Mouse (Mus musculus): ENCODE measurements at regions not wholly inside any gene's neighbourhood (a gene's known extent, or its start where the extent isn't known, plus 50 kb on each side); places are given as distances from the start of the nearest gene placed in this dataset.
A peak's percentile ranks its signal among the peaks of the same experiment; 100 is the strongest.

- WGBS, result 74% methylated on average over 5 of the region's 5 CpGs
- no peak overlapping the region for H3K9ac ChIP-seq (replicated peaks)
- no peak for ATAC-seq (ENCODE audit: low FRiP score)
- no peaks in the 10 kb centered on the region for H3K36me3 ChIP-seq
- no peaks in the 10 kb centered on the region for H3K27me3 ChIP-seq (replicated peaks)
- H3K4me1 ChIP-seq, result no peaks in the 10 kb centered on the region
- no peaks in the 10 kb centered on the region for H3K9me3 ChIP-seq (replicated peaks)
- H3K27ac ChIP-seq (replicated peaks), result no peak overlapping the region
- no peak overlapping the region for H3K4me2 ChIP-seq
- H3K4me3 ChIP-seq (replicated peaks), result no peak overlapping the region
These were observed 53.9 kb upstream of the Fmo9 start for GRCm38 (mm10) chr1:166735545-166735944.

GRCm38 (mm10) chr1:166738029-166738428 is 56.4 kb upstream of the Fmo9 start:
- no peak overlapping the region for H3K27ac ChIP-seq (replicated peaks)
- 1% methylated on average over 2 of the region's 2 CpGs for WGBS
- no peak overlapping the region for H3K9ac ChIP-seq (replicated peaks)
- H3K4me3 ChIP-seq (replicated peaks), result no peak overlapping the region
- H3K36me3 ChIP-seq, result no peaks in the 10 kb centered on the region
- H3K4me1 ChIP-seq, result no peaks in the 10 kb centered on the region
- ATAC-seq (ENCODE audit: low FRiP score), result no peak
- no peaks in the 10 kb centered on the region for H3K9me3 ChIP-seq (replicated peaks)
- H3K4me2 ChIP-seq, result no peak overlapping the region
- no peaks in the 10 kb centered on the region for H3K27me3 ChIP-seq (replicated peaks)

- Histone ChIP-seq H3K4me3 (replicated peaks) (no peak overlapping the region), H3K4me1 (no peaks in the 10 kb centered on the region), H3K27me3 (replicated peaks) (no peaks in the 10 kb centered on the region), H3K36me3 (no peaks in the 10 kb centered on the region), H3K27ac (replicated peaks) (no peak overlapping the region), H3K4me2 (no peak overlapping the region), H3K9ac (replicated peaks) (no peak overlapping the region), H3K9me3 (replicated peaks) (no peaks in the 10 kb centered on the region)
- ATAC-seq (ENCODE audit: low FRiP score), result no peak
- WGBS, result 76% methylated on average over 4 of the region's 4 CpGs
These were observed 68.6 kb upstream of the Fmo9 start for GRCm38 (mm10) chr1:166750236-166750635.

- no peaks in the 10 kb centered on the region for H3K27me3 ChIP-seq (replicated peaks)
- H3K4me1 ChIP-seq, result no peaks in the 10 kb centered on the region
- no peak overlapping the region for H3K27ac ChIP-seq (replicated peaks)
- no peak overlapping the region for H3K4me3 ChIP-seq (replicated peaks)
- no peaks in the 10 kb centered on the region for H3K36me3 ChIP-seq
- H3K9me3 ChIP-seq (replicated peaks), result no peaks in the 10 kb centered on the region
- no peak for ATAC-seq (ENCODE audit: low FRiP score)
- WGBS, result 82% methylated on average over 4 of the region's 4 CpGs
- no peak overlapping the region for H3K4me2 ChIP-seq
- H3K9ac ChIP-seq (replicated peaks), result no peak overlapping the region
These were observed 69.1 kb upstream of the Fmo9 start for GRCm38 (mm10) chr1:166750777-166751176.

DNA sequence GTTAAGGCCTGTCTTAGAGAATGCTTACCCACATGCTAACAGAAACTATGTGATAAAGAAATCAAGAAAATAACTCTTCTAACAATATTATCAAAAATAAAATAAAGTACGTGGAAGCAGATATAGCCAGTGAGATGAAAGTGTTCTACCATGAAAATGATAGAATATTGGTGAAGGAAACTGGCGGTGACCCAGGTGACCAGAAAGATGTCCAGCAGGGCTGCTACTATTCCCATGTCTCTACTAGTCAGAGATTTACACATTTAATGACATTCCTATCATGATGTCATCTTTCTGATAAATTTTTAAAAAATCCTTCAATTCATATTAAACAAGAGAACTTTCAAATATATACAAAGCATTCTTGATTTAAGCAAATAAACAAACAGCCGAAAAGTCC is 69.8 kb upstream of the Fmo9 start:
- no peak for ATAC-seq (ENCODE audit: low FRiP score)
- no peaks in the 10 kb centered on the region for H3K27me3 ChIP-seq (replicated peaks)
- 96% methylated on average over 3 of the region's 3 CpGs for WGBS

GRCm38 (mm10) chr1:166752990-166753709 is 71.5 kb upstream of the Fmo9 start:
- ATAC-seq (ENCODE audit: low FRiP score), result no peak
- H3K9ac ChIP-seq (replicated peaks), result no peak overlapping the region
- 87% methylated on average over 6 of the region's 6 CpGs for WGBS
- H3K36me3 ChIP-seq, result no peaks in the 10 kb centered on the region
- no peak overlapping the region for H3K4me2 ChIP-seq
- H3K4me3 ChIP-seq (replicated peaks), result no peak overlapping the region
- no peak overlapping the region for H3K27ac ChIP-seq (replicated peaks)
- H3K4me1 ChIP-seq, result no peaks in the 10 kb centered on the region
- no peaks in the 10 kb centered on the region for H3K9me3 ChIP-seq (replicated peaks)
- H3K27me3 ChIP-seq (replicated peaks), result no peaks in the 10 kb centered on the region

More for the DNA sequence above, 69.8 kb upstream of the Fmo9 start:
- no peak overlapping the region for H3K4me2 ChIP-seq
- H3K9ac ChIP-seq (replicated peaks), result no peak overlapping the region
- H3K27ac ChIP-seq (replicated peaks), result no peak overlapping the region
- no peaks in the 10 kb centered on the region for H3K9me3 ChIP-seq (replicated peaks)
- no peaks in the 10 kb centered on the region for H3K4me1 ChIP-seq
- H3K36me3 ChIP-seq, result no peaks in the 10 kb centered on the region
- H3K4me3 ChIP-seq (replicated peaks), result no peak overlapping the region

DNA sequence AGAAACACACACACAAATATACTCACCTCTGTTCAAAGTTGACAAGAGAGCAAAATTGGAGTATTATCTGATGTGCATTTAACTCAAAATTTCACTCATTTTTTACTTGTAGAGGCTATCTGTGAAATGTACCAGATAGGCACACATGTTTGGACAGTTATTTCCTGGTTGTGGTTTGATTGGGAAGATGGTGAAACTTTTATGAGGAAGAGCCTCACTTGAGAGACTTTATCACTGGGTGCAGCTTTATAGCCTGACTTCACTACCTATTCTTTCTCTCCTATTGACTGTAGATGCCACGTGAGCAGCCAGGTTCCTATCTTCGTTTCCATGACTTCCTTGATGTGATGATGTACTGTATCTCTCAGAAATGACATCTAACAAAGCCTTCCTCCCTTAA is 77.3 kb upstream of the Fmo9 start:
- Histone ChIP-seq H3K4me2 (no peak overlapping the region), H3K27ac (replicated peaks) (no peak overlapping the region), H3K27me3 (replicated peaks) (no peaks in the 10 kb centered on the region), H3K9ac (replicated peaks) (no peak overlapping the region), H3K4me3 (replicated peaks) (no peak overlapping the region), H3K36me3 (no peaks in the 10 kb centered on the region), H3K4me1 (no peaks in the 10 kb centered on the region), H3K9me3 (replicated peaks) (no peaks in the 10 kb centered on the region)
- ATAC-seq (ENCODE audit: low FRiP score), result no peak
- 74% methylated on average over 2 of the region's 2 CpGs for WGBS

GRCm38 (mm10) chr1:166773114-166773513 is 91.5 kb upstream of the Fmo9 start:
- 93% methylated on average over 1 of the region's 1 CpGs for WGBS
- H3K9me3 ChIP-seq (replicated peaks), result no peaks in the 10 kb centered on the region
- ATAC-seq (ENCODE audit: low FRiP score), result no peak
- H3K4me3 ChIP-seq (replicated peaks), result no peak overlapping the region
- no peaks in the 10 kb centered on the region for H3K27me3 ChIP-seq (replicated peaks)
- no peaks in the 10 kb centered on the region for H3K4me1 ChIP-seq
- no peak overlapping the region for H3K9ac ChIP-seq (replicated peaks)
- no peak overlapping the region for H3K27ac ChIP-seq (replicated peaks)
- no peaks in the 10 kb centered on the region for H3K36me3 ChIP-seq
- no peak overlapping the region for H3K4me2 ChIP-seq

DNA sequence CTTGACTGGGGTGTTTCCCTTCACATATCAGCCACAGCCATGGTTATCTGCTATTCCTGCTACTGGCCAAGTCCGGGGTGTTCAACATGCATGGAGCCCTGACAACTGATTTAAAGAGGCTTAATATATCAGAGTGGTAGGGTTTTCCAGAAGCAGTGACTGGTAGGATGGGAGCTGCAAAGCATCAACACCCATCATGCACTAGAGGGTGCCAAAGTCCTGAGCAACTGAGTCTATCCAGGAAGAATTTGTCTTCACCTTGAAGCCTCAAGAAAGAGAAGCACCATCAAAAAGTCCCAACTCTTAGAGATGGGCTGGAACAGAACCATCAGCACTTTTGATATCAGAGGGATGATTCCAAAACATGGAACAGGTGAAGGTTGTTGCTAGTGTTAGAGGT is 100.5 kb upstream of the Fmo9 start:
- Histone ChIP-seq H3K9me3 (replicated peaks) (no peaks in the 10 kb centered on the region), H3K36me3 (no peaks in the 10 kb centered on the region), H3K27me3 (replicated peaks) (no peaks in the 10 kb centered on the region), H3K27ac (replicated peaks) (no peak overlapping the region), H3K4me2 (no peak overlapping the region), H3K9ac (replicated peaks) (no peak overlapping the region), H3K4me1 (no peaks in the 10 kb centered on the region), H3K4me3 (replicated peaks) (no peak overlapping the region)
- WGBS, result 41% methylated on average over 1 of the region's 1 CpGs
- ATAC-seq (ENCODE audit: low FRiP score), result peak; percentile 57; the same call in 1 of the 2 replicates

DNA sequence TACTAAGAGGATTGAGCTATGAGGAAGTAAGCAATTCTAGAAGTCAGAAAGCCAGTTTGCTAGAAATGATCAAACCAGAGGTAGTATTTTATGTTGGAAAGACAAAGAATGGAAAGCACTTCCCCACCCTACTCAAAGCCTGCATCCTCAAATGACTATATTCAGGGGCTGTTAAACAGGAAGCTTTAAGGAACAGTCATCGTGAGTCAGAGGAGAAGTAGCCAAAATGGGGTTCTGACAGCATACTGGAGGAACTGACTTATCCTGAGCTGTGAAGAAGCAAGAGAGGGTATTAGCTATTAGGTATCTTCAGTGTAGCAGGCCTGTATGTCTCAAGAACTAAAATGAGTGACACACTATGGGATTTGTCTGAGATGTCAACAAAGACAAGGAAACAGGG is 106.3 kb upstream of the Fmo9 start:
- no peak overlapping the region for H3K9ac ChIP-seq (replicated peaks)
- WGBS, result 69% methylated on average over 1 of the region's 1 CpGs
- no peak overlapping the region for H3K4me2 ChIP-seq
- no peaks in the 10 kb centered on the region for H3K9me3 ChIP-seq (replicated peaks)
- no peaks in the 10 kb centered on the region for H3K36me3 ChIP-seq
- H3K4me3 ChIP-seq (replicated peaks), result no peak overlapping the region
- no peak overlapping the region for H3K27ac ChIP-seq (replicated peaks)
- ATAC-seq (ENCODE audit: low FRiP score), result no peak
- no peaks in the 10 kb centered on the region for H3K27me3 ChIP-seq (replicated peaks)
- H3K4me1 ChIP-seq, result no peaks in the 10 kb centered on the region

DNA sequence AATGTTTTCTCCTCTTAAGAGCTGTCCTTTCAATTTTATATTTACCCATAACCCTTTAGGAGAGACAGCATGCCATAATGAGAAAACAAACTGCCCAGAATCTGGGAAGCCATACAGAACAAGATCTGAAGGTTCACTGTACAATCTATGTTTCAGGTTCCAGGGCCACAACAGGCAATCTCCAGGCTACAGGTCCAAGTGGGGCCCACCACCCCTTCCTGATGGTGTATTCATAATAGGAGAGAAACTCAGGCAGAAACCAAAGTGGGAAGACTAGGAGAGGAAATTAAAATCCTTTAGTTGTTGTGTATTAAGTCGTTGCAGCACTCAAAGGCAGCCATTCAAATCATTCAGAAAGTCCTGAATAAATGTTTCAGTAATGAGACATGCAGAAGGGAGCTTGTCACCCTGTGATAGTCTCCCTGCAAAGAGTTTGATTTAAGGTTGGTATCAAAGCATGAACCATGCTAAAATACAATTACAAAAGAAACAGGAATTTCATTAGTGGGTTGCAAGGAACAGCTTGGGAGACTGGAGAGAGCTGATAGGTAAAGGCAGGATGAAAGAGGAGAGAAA is 107.3 kb upstream of the Fmo9 start:
- 14% methylated on average over 1 of the region's 1 CpGs for WGBS
- ATAC-seq (ENCODE audit: low FRiP score), result no peak

DNA sequence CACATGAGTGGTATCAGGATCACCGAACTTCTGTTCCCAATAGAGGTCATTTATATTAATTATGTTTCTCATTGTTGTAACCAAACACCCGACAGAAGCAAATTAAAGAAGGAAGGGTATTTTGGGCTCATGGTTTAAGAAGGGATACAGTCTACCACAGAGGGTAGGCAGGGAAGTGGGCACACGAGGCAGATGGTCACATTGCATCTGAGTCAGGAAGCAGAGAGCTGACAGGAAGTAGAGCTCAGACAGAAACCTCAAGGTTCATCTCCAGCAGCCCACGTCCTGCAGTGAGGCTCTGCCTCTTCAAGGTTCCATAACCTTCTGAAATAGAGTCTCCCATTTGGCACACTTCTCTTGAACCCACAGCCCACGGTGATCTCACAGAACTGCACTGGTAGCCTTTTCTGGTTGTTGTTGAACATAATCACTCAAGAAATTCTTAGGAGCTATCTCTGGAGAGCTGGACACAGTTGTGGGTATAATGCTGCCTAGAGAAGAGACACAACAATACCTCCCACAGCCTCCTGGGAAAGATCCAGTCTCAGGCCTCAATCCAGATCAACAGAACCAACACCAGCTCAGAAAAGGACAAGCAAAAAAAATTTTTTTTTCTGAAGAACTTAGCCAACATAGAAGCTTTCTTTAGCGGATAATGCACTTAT is 111.5 kb upstream of the Fmo9 start:
- no peaks in the 10 kb centered on the region for H3K9me3 ChIP-seq (replicated peaks)
- peaks cover 5% of the 10 kb centered on the region; the same call in 1 of the 2 replicates for H3K4me1 ChIP-seq
- no peak overlapping the region for H3K27ac ChIP-seq (replicated peaks)
- ATAC-seq (ENCODE audit: low FRiP score), result no peak
- no peaks in the 10 kb centered on the region for H3K36me3 ChIP-seq
- WGBS, result 85% methylated on average over 6 of the region's 6 CpGs
- H3K27me3 ChIP-seq (replicated peaks), result no peaks in the 10 kb centered on the region
- no peak overlapping the region for H3K4me2 ChIP-seq
- no peak overlapping the region for H3K4me3 ChIP-seq (replicated peaks)
- no peak overlapping the region for H3K9ac ChIP-seq (replicated peaks)

More for the DNA sequence above, 107.3 kb upstream of the Fmo9 start:
- Histone ChIP-seq H3K4me3 (replicated peaks) (no peak overlapping the region), H3K36me3 (no peaks in the 10 kb centered on the region), H3K27me3 (replicated peaks) (no peaks in the 10 kb centered on the region), H3K9ac (replicated peaks) (no peak overlapping the region), H3K27ac (replicated peaks) (no peak overlapping the region), H3K4me1 (no peaks in the 10 kb centered on the region), H3K9me3 (replicated peaks) (no peaks in the 10 kb centered on the region), H3K4me2 (no peak overlapping the region)
